Mouse (Mus musculus): ENCODE results near the gene Filip1. TPM values are rescaled to one million over a fixed set of nuclear protein-coding genes. Genes with fewer than 3 reads are reported as not detected.
A peak's percentile ranks its signal among the peaks of the same experiment; 100 is the strongest.

The Filip1 gene
- total and polyA plus RNA-seq, 2 experiments from 2014 or later = 3.1 to 3.6 TPM

DNA sequence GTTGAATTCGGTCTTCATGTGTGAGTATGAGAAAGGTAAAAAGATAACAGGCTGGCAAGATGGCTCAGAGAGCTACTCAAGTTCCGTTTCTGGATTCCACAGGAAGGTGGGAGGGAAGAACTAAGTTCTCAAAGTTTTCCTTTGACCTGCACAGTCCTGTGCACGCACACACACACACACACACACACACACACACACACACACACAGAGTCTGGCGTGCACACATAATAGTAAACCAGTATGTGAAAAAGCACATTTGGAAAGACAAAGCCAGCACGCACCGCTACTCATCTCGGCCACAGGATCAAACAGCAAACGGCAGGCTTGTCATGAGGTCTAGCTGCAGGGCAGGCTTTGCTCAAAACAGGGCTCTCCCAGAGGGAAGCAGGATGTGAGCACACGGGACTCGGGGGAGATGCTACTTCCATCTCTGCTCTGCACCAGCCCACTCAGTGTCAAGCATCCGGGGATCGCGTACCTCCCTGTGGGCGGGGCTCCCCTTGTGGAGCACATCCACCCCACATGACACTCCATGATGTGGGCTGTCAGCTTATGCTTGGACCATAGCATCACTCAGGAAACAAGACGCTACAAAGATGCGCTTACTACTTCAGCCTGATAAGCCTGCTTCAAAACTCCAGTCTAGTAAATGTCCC, 50.9 kb downstream of the Filip1 start:
- Histone ChIP-seq H3K36me3 (ENCODE audit: insufficient read depth, low read length) (no peaks in the 10 kb centered on the region), H3K27me3 (ENCODE audit: insufficient read depth, low read length) (no peaks in the 10 kb centered on the region), H3K9ac (replicated peaks; ENCODE audit: low read length, poor library complexity, severe bottlenecking) (peak overlapping the region; percentile 42; the same call in 1 of the 2 replicates), H3K9me3 (ENCODE audit: low read length) (no peaks in the 10 kb centered on the region), H3K4me1 (ENCODE audit: insufficient read depth, low read length) (no peaks in the 10 kb centered on the region), H3K4me2 (ENCODE audit: low read depth, low read length, poor library complexity, severe bottlenecking) (peak overlapping the region; percentile 42), H3K4me3 (ENCODE audit: low read depth, low read length) (peak overlapping the region; percentile 30; the same call in 1 of the 2 replicates), H3K27ac (ENCODE audit: low read depth, low read length) (0 out of 2 replicates have a peak overlapping the region, but pooled peaks have one; percentile 32)
- peak; percentile 93 for ATAC-seq (ENCODE audit: low FRiP score)
- DNase-seq (ENCODE audit: low spot score) = peak; percentile 58
- 44% methylated on average over 16 of the region's 16 CpGs for WGBS
- no peak for TF ChIP-seq CTCF (IDR thresholded peaks at IDR 0.05)

DNA sequence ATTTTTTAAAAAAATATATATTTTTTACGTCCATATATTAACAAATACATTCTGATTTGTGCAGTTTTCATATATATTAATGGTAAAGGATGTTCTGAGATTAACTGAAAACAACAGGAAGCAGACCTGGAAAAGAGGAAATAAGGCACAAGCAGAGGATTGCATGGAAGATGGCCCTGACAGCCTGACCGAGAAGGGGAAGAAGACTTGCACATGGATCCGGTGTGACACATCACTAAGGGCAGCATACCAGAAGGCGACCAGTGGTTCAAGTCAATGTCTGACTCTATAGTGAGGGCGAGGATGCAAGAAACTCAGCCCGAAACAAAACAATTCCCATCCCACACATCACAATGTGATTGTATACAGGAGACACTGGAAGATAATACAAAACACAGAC, 52.2 kb downstream of the Filip1 start:
- WGBS = 87% methylated on average over 6 of the region's 6 CpGs
- H3K4me3 ChIP-seq (ENCODE audit: low read depth, low read length) = no peak overlapping the region

DNA sequence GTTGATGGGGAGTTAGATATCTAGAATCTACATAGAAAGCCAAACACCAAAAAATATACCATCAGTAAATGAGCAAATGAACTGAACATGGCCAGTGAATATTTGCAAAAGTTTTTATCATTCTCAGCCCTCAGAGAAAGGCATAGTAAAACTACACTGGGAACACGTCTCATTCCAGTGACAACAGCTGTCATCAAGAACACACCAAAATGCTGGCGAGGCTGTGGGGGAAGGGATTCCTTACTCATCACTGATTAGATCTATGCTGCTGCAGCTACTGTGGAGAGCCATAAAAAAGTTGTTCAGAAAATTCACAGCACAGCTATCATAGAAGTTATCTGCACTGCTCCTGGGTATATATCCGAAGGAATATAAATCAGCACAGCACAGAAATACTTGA, 54.3 kb downstream of the Filip1 start:
- ATAC-seq (ENCODE audit: low FRiP score) (no peak), DNase-seq (ENCODE audit: low spot score) (no peak)
- H3K27ac ChIP-seq (ENCODE audit: low read depth, low read length) = no peak overlapping the region

More for the DNA sequence above, 52.2 kb downstream of the Filip1 start:
- Histone ChIP-seq H3K27me3 (ENCODE audit: insufficient read depth, low read length) (no peaks in the 10 kb centered on the region), H3K27ac (ENCODE audit: low read depth, low read length) (no peak overlapping the region), H3K9ac (replicated peaks; ENCODE audit: low read length, poor library complexity, severe bottlenecking) (no peak overlapping the region), H3K4me1 (ENCODE audit: insufficient read depth, low read length) (no peaks in the 10 kb centered on the region), H3K9me3 (ENCODE audit: low read length) (no peaks in the 10 kb centered on the region), H3K36me3 (ENCODE audit: insufficient read depth, low read length) (no peaks in the 10 kb centered on the region), H3K4me2 (ENCODE audit: low read depth, low read length, poor library complexity, severe bottlenecking) (peak overlapping the region; percentile 42; the same call in 1 of the 2 replicates)
- ATAC-seq (ENCODE audit: low FRiP score) = no peak
- DNase-seq (ENCODE audit: low spot score) = no peak
- TF ChIP-seq CTCF (IDR thresholded peaks at IDR 0.05) = no peak

GRCm38 (mm10) chr9:79954944-79955343, 57.7 kb downstream of the Filip1 start:
- H3K4me3 ChIP-seq (ENCODE audit: low read depth, low read length) = no peak overlapping the region

More for the DNA sequence above, 54.3 kb downstream of the Filip1 start:
- no peak overlapping the region for H3K4me3 ChIP-seq (ENCODE audit: low read depth, low read length)
- no peak overlapping the region for H3K4me2 ChIP-seq (ENCODE audit: low read depth, low read length, poor library complexity, severe bottlenecking)
- H3K9me3 ChIP-seq (ENCODE audit: low read length) = no peaks in the 10 kb centered on the region
- TF ChIP-seq CTCF (IDR thresholded peaks at IDR 0.05) = no peak
- H3K36me3 ChIP-seq (ENCODE audit: insufficient read depth, low read length) = no peaks in the 10 kb centered on the region
- H3K27me3 ChIP-seq (ENCODE audit: insufficient read depth, low read length) = no peaks in the 10 kb centered on the region
- WGBS = 76% methylated on average over 3 of the region's 3 CpGs
- no peaks in the 10 kb centered on the region for H3K4me1 ChIP-seq (ENCODE audit: insufficient read depth, low read length)
- H3K9ac ChIP-seq (replicated peaks; ENCODE audit: low read length, poor library complexity, severe bottlenecking) = no peak overlapping the region

GRCm38 (mm10) chr9:79951984-79952383, 60.7 kb downstream of the Filip1 start:
- H3K27me3 ChIP-seq (ENCODE audit: insufficient read depth, low read length) = no peaks in the 10 kb centered on the region
- no peak overlapping the region for H3K27ac ChIP-seq (ENCODE audit: low read depth, low read length)
- no peak overlapping the region for H3K9ac ChIP-seq (replicated peaks; ENCODE audit: low read length, poor library complexity, severe bottlenecking)
- H3K4me2 ChIP-seq (ENCODE audit: low read depth, low read length, poor library complexity, severe bottlenecking) = no peak overlapping the region
- no peaks in the 10 kb centered on the region for H3K4me1 ChIP-seq (ENCODE audit: insufficient read depth, low read length)
- no peak overlapping the region for H3K4me3 ChIP-seq (ENCODE audit: low read depth, low read length)
- 73% methylated on average over 8 of the region's 8 CpGs for WGBS
- DNase-seq (ENCODE audit: low spot score) (no peak), ATAC-seq (ENCODE audit: low FRiP score) (no peak)
- H3K9me3 ChIP-seq (ENCODE audit: low read length) = no peaks in the 10 kb centered on the region
- TF ChIP-seq CTCF (IDR thresholded peaks at IDR 0.05) = no peak
- H3K36me3 ChIP-seq (ENCODE audit: insufficient read depth, low read length) = no peaks in the 10 kb centered on the region

More at GRCm38 (mm10) chr9:79954944-79955343, 57.7 kb downstream of the Filip1 start:
- TF ChIP-seq CTCF (IDR thresholded peaks at IDR 0.05) = no peak
- Histone ChIP-seq H3K9me3 (ENCODE audit: low read length) (no peaks in the 10 kb centered on the region), H3K36me3 (ENCODE audit: insufficient read depth, low read length) (no peaks in the 10 kb centered on the region), H3K9ac (replicated peaks; ENCODE audit: low read length, poor library complexity, severe bottlenecking) (no peak overlapping the region), H3K27ac (ENCODE audit: low read depth, low read length) (no peak overlapping the region), H3K4me1 (ENCODE audit: insufficient read depth, low read length) (no peaks in the 10 kb centered on the region), H3K4me2 (ENCODE audit: low read depth, low read length, poor library complexity, severe bottlenecking) (no peak overlapping the region), H3K27me3 (ENCODE audit: insufficient read depth, low read length) (no peaks in the 10 kb centered on the region)
- 83% methylated on average over 5 of the region's 5 CpGs for WGBS
- ATAC-seq (ENCODE audit: low FRiP score) (no peak), DNase-seq (ENCODE audit: low spot score) (no peak)

DNA sequence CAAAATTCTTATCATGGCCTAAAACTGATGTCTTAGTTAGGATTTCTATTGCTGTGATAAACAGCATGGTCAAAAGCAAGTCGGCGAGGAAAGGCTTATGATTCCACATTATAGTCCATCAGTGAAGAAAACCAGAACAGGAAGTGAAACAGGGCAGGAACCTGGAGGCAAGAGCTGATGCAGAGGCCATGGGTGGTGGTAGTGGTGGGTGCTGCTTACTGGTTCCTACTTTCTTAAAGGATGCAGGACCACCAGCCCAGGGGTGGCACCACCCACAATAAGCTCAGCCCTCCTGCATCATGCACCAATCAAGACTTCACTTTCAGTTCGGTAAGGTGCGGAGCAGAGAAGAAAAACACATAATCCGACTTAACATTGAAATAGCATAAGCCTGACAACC, 61.3 kb downstream of the Filip1 start:
- Histone ChIP-seq H3K4me3 (ENCODE audit: low read depth, low read length) (no peak overlapping the region), H3K9me3 (ENCODE audit: low read length) (no peaks in the 10 kb centered on the region), H3K4me1 (ENCODE audit: insufficient read depth, low read length) (no peaks in the 10 kb centered on the region), H3K27ac (ENCODE audit: low read depth, low read length) (no peak overlapping the region), H3K36me3 (ENCODE audit: insufficient read depth, low read length) (no peaks in the 10 kb centered on the region), H3K4me2 (ENCODE audit: low read depth, low read length, poor library complexity, severe bottlenecking) (no peak overlapping the region), H3K27me3 (ENCODE audit: insufficient read depth, low read length) (no peaks in the 10 kb centered on the region), H3K9ac (replicated peaks; ENCODE audit: low read length, poor library complexity, severe bottlenecking) (no peak overlapping the region)
- no peak for TF ChIP-seq CTCF (IDR thresholded peaks at IDR 0.05)
- ATAC-seq (ENCODE audit: low FRiP score) (no peak), DNase-seq (ENCODE audit: low spot score) (no peak)
- WGBS = 90% methylated on average over 5 of the region's 5 CpGs

All from midbrain, postnatal 0 days (tissue).